ENCODE assay signal across 17 mouse cellular contexts in genomic region chr12:79785691-79786090, GRCm38 (mm10).
"Had no signal": no experiment of that assay in that cellular context is flagged by ENCODE, and none has a peak within 500 bp of the region (broad histone marks: within the 10 kb centered on the region; RNA-seq: fewer than 3 reads in every experiment).

No protein-coding gene starts in this region.

- H3K27me3 ChIP-seq: kidney, embryonic 15.5 days; liver, embryonic 15.5 days; megakaryocyte, embryonic 14.5 days; midbrain, embryonic 13.5 days; neural tube, embryonic 13.5 days had no signal

- H3K4me1 ChIP-seq: liver, embryonic 15.5 days; megakaryocyte, embryonic 14.5 days; midbrain, embryonic 13.5 days; neural tube, embryonic 13.5 days had no signal

- H3K27ac ChIP-seq: kidney, embryonic 15.5 days; left cerebral cortex, adult 2 months; limb, embryonic 10.5 days; liver, embryonic 15.5 days; macrophage; midbrain, embryonic 13.5 days; neural tube, embryonic 13.5 days had no signal

- H3K9me3 ChIP-seq: kidney, embryonic 15.5 days; liver, embryonic 15.5 days; midbrain, embryonic 13.5 days had no signal

- DNase-seq: kidney, adult 2 months; kidney, postnatal 14 days; lung, adult 2 months; lung, postnatal 14 days; retina, postnatal 1 day; right cerebral cortex, postnatal 4 days; spleen, adult 18-20 months; thymus, postnatal 36 days had no signal

- H3K36me3 ChIP-seq: kidney, embryonic 15.5 days; liver, embryonic 15.5 days; midbrain, embryonic 13.5 days; neural tube, embryonic 13.5 days had no signal

- H3K4me3 ChIP-seq: kidney, embryonic 15.5 days; left cerebral cortex, adult 2 months; limb, embryonic 10.5 days; liver, embryonic 15.5 days; megakaryocyte, embryonic 14.5 days; midbrain, embryonic 13.5 days; neural tube, embryonic 13.5 days had no signal

- ATAC-seq: midbrain, embryonic 13.5 days had no signal

- H3K4me2 ChIP-seq: kidney, embryonic 15.5 days; liver, embryonic 11.5 days; liver, embryonic 15.5 days; midbrain, embryonic 13.5 days; neural tube, embryonic 13.5 days had no signal

- H3K9ac ChIP-seq: kidney, embryonic 15.5 days; liver, embryonic 15.5 days; midbrain, embryonic 13.5 days; neural tube, embryonic 13.5 days had no signal
